Mouse (Mus musculus): ENCODE results near the gene Ghr.

Ghr gene

GRCm38 (mm10) chr15:3356073-3356766 is 227.1 kb downstream of the Ghr start:
- peak; percentile 64 for DNase-seq

GRCm38 (mm10) chr15:3353696-3354095 is 229.6 kb downstream of the Ghr start:
- DNase-seq: no peak

GRCm38 (mm10) chr15:3349306-3350064 is 233.8 kb downstream of the Ghr start:
- DNase-seq: no peak

GRCm38 (mm10) chr15:3346682-3347081 is 236.6 kb downstream of the Ghr start:
- no peak for DNase-seq

- DNase-seq: no peak
These were observed 238.7 kb downstream of the Ghr start for GRCm38 (mm10) chr15:3344555-3344954.

GRCm38 (mm10) chr15:3341806-3342582 is 241.3 kb downstream of the Ghr start:
- no peak for DNase-seq

GRCm38 (mm10) chr15:3339847-3340246 is 243.4 kb downstream of the Ghr start:
- DNase-seq: no peak

GRCm38 (mm10) chr15:3332517-3332916 is 250.8 kb downstream of the Ghr start:
- no peak for DNase-seq

- DNase-seq: no peak
These were observed 251.5 kb downstream of the Ghr start for GRCm38 (mm10) chr15:3331813-3332212.

GRCm38 (mm10) chr15:3330291-3330690 is 253.0 kb downstream of the Ghr start:
- DNase-seq: no peak

- no peak for DNase-seq
These were observed 260.3 kb downstream of the Ghr start for GRCm38 (mm10) chr15:3323041-3323440.

- no peak for DNase-seq
These were observed 263.4 kb downstream of the Ghr start for GRCm38 (mm10) chr15:3319929-3320328.

- DNase-seq: no peak
These were observed 266.7 kb downstream of the Ghr start for GRCm38 (mm10) chr15:3316617-3317016.

GRCm38 (mm10) chr15:3312937-3313336 is 270.4 kb downstream of the Ghr start:
- DNase-seq: no peak

GRCm38 (mm10) chr15:3309856-3310255 is 273.4 kb downstream of the Ghr start:
- no peak for DNase-seq

GRCm38 (mm10) chr15:3303426-3303825 is 279.9 kb downstream of the Ghr start, which contains the start of gene Ccdc152:
Gene Ccdc152 (minus strand): TSS chr15:3303526.
- no peak for DNase-seq

GRCm38 (mm10) chr15:3300361-3301100 is 282.8 kb downstream of the Ghr start:
- no peak for DNase-seq

- DNase-seq: no peak
These were observed 285.7 kb downstream of the Ghr start for GRCm38 (mm10) chr15:3297615-3298014.

- DNase-seq: no peak
These were observed 287.3 kb downstream of the Ghr start for GRCm38 (mm10) chr15:3295986-3296385.

GRCm38 (mm10) chr15:3293477-3293876 is 289.8 kb downstream of the Ghr start:
- no peak for DNase-seq

- DNase-seq: no peak
These were observed 292.9 kb downstream of the Ghr start for GRCm38 (mm10) chr15:3290435-3290834.

GRCm38 (mm10) chr15:3286032-3286431 is 297.3 kb downstream of the Ghr start:
- DNase-seq: no peak

- DNase-seq: no peak
These were observed 301.6 kb downstream of the Ghr start for GRCm38 (mm10) chr15:3281737-3282136.

All from retina, postnatal 1 day (tissue).